Mouse (Mus musculus): ENCODE measurements around the gene Cnpy2. TPM values are rescaled to one million over a fixed set of nuclear protein-coding genes. Genes with fewer than 3 reads are reported as not detected.
"Not testable (repeated sequence)": the region's sequence is repeated elsewhere in the genome, so short reads cannot be mapped to it uniquely, and the experiment has no call there.

Cnpy2 gene
- polyA plus RNA-seq (2014; fragmentation: Nextera tagmentation; extraction: Ambion mirVana) = 222 and 239 TPM in 2 replicates

DNA sequence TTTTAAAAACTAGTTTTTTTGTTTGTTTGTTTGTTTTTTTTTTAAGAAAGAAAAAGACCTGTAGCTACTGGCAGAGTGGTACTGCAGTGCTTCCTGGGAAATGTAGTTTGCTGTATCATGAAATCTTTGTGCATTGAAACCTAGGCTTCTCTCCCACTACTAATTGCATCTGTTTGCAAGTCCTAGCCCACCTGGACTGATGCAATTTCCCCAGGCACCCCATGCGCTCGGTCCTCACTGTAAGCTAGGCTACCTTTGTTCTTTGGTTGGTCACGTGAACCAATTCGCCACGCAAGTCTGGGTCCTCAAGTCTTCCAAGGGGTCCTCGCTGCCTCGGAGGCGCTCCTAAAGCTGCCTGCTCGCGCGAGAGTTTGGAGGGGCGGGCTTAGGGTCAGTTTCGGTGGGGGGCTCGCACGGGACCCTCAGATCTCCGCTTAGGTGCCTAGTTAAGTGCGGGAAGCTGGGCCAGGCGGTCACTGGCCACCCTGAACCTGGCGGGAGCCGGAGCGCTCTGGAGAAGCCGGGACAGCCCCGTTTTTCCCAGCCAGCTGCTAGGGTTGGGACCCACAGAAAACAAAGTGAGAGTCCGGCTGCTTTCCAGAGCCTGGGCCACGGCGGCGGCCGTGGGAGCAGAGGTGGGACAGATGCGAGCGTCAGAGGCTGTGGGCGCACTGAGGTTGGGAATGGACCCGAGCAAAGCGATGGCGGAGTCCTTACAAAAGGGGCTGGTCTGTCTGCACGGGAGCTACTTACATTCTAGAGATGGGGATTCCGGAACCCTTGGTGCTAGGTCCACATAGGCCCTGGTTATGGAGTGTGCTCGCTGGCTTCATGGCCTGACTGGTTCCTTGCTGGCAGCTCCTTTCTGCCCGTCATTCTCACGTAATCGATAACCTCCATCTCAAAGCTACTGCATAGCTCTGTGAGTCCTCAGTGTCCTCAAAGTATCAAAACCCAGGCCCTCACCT, at the start of gene Cnpy2:
TSS of gene Cnpy2 (plus strand) at position 319 of the 968 bp plus-strand sequence.
- Histone ChIP-seq H3K36me3 (ENCODE audit: control insufficient read depth, insufficient read depth, low read length) (peaks cover 29% of the 10 kb centered on the region), H3K4me2 (peak within 1 kb of the TSS; percentile 89), H3K27me3 (ENCODE audit: control insufficient read depth, insufficient read depth, low read length) (no peaks in the 10 kb centered on the region), H3K4me1 (ENCODE audit: control insufficient read depth, insufficient read depth, low read length) (peaks cover 11% of the 10 kb centered on the region), H3K4me3 (ENCODE audit: low read depth, low read length) (peak within 1 kb of the TSS; percentile 82), H3K9ac (ENCODE audit: low read length) (peak within 1 kb of the TSS; percentile 99), H3K27ac (ENCODE audit: low read depth, low read length) (peak within 1 kb of the TSS; percentile 87), H3K9me3 (ENCODE audit: control insufficient read depth, low read length) (no peaks in the 10 kb centered on the region)
- ATAC-seq (ENCODE audit: low FRiP score) (peak; percentile 97), DNase-seq (ENCODE audit: low spot score, missing footprints) (peak; percentile 99)
- under 1% methylated on average over 40 of the region's 40 CpGs for WGBS

DNA sequence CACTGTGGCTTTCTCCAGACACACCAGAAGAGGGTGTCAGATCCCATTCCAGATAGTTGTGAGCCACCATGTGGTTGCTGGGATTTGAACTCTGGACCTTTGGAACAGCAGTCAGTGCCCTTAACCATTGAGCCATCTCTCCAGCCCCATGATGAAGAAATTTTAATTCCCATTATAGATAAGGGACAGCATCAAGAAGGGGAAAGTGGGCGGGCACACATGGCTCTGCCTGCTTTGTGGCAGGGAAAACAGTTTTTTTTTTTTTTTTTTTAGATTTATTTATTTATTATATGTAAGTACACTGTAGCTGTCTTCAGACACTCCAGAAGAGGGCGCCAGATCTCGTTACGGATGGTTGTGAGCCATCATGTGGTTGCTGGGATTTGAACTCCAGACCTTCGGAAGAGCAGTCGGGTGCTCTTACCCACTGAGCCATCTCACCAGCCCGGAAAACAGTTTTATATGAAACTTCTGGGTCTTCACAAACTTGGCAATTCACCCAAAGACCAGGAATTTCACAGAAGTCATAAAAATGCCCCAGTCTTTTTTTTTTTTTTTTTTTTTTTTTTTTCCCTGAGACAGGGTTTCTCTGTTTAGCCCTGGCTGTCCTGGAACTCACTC, 49.3 kb upstream of the Cnpy2 start:
- H3K4me1 ChIP-seq (ENCODE audit: control insufficient read depth, insufficient read depth, low read length); H3K4me2 ChIP-seq; H3K27ac ChIP-seq (ENCODE audit: low read depth, low read length); ATAC-seq (ENCODE audit: low FRiP score); H3K4me3 ChIP-seq (ENCODE audit: low read depth, low read length); H3K36me3 ChIP-seq (ENCODE audit: control insufficient read depth, insufficient read depth, low read length); H3K9me3 ChIP-seq (ENCODE audit: control insufficient read depth, low read length); DNase-seq (ENCODE audit: low spot score, missing footprints); H3K9ac ChIP-seq (ENCODE audit: low read length); H3K27me3 ChIP-seq (ENCODE audit: control insufficient read depth, insufficient read depth, low read length): not testable (repeated sequence)
- WGBS = 94% methylated on average over 4 of the region's 7 CpGs

DNA sequence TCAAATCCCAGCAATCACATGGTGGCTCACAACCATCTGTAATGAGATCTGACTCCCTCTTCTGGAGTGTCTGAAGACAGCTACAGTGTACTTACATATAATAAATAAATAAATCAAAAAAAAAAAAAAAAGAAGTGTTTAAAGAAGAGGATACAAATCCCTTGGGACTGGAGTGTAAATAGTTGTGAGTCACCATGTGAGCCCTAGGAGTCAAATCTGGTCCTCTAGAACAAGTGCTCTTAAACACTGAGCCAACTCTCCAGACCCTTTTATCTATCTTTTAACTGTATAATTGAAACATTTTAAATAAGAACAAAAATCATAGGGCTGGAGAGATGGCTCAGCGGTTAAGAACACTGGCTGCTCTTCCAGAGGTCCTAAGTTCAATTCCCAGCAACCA, 46.9 kb upstream of the Cnpy2 start:
- not testable (repeated sequence) for ATAC-seq (ENCODE audit: low FRiP score); H3K27me3 ChIP-seq (ENCODE audit: control insufficient read depth, insufficient read depth, low read length); DNase-seq (ENCODE audit: low spot score, missing footprints); H3K4me2 ChIP-seq; H3K36me3 ChIP-seq (ENCODE audit: control insufficient read depth, insufficient read depth, low read length); H3K9ac ChIP-seq (ENCODE audit: low read length); H3K9me3 ChIP-seq (ENCODE audit: control insufficient read depth, low read length); H3K4me1 ChIP-seq (ENCODE audit: control insufficient read depth, insufficient read depth, low read length); H3K4me3 ChIP-seq (ENCODE audit: low read depth, low read length); H3K27ac ChIP-seq (ENCODE audit: low read depth, low read length)
- 100% methylated on average over 1 of the region's 1 CpGs for WGBS

DNA sequence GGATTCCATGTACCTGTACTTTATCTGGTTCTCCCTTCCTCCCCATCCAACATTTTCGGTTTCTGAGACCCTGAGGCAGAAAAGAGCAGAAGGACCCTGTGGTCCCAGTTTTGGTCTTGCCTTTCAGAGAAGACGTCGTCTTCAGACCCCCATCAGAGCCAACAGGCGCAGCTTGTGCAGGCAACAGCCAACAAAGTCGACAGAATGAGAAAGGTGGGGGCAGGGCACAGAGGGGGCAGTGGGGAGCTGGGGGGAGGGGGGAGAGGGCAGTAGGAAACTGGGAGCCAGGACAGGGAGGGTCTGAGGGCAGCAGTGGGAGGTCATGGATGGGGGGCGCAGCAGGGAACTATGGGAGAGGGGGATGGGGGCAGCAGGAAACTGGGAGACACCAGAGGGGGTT, 44.1 kb upstream of the Cnpy2 start:
- H3K4me3 ChIP-seq (ENCODE audit: low read depth, low read length) = no peak overlapping the region
- H3K27ac ChIP-seq (ENCODE audit: low read depth, low read length) = no peak overlapping the region
- H3K9me3 ChIP-seq (ENCODE audit: control insufficient read depth, low read length) = no peaks in the 10 kb centered on the region
- H3K4me2 ChIP-seq = no peak overlapping the region
- no peaks in the 10 kb centered on the region for H3K27me3 ChIP-seq (ENCODE audit: control insufficient read depth, insufficient read depth, low read length)
- DNase-seq (ENCODE audit: low spot score, missing footprints) (no peak), ATAC-seq (ENCODE audit: low FRiP score) (no peak)
- H3K36me3 ChIP-seq (ENCODE audit: control insufficient read depth, insufficient read depth, low read length) = peaks cover 5% of the 10 kb centered on the region; the same call in 1 of the 2 replicates
- no peak overlapping the region for H3K9ac ChIP-seq (ENCODE audit: low read length)
- H3K4me1 ChIP-seq (ENCODE audit: control insufficient read depth, insufficient read depth, low read length) = no peaks in the 10 kb centered on the region
- 60% methylated on average over 6 of the region's 6 CpGs for WGBS

DNA sequence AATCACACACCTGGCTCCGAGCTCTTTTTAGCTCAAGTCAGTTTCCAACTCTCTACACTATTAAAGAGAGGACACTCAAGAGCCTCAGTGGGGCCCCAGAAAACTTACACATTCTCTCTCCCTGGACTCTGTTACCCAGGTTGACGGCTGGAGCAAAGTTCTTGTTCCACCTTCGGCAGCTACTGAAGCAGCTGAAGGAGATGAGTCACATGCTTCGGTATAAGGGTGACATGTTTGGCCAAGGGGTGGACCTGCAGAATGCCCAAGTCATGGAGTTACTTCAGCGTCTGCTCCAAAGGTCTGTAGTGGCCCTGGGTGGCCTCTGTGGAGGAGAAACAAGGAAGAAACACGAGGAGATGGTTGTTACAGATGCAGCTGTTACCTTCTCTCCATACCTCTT, 41.3 kb upstream of the Cnpy2 start:
- no peak overlapping the region for H3K27ac ChIP-seq (ENCODE audit: low read depth, low read length)
- H3K4me3 ChIP-seq (ENCODE audit: low read depth, low read length) = no peak overlapping the region
- H3K4me1 ChIP-seq (ENCODE audit: control insufficient read depth, insufficient read depth, low read length) = no peaks in the 10 kb centered on the region
- H3K27me3 ChIP-seq (ENCODE audit: control insufficient read depth, insufficient read depth, low read length) = no peaks in the 10 kb centered on the region
- WGBS = 87% methylated on average over 6 of the region's 6 CpGs
- DNase-seq (ENCODE audit: low spot score, missing footprints) = no peak
- no peak overlapping the region for H3K4me2 ChIP-seq
- peaks cover 11% of the 10 kb centered on the region; the same call in 1 of the 2 replicates for H3K36me3 ChIP-seq (ENCODE audit: control insufficient read depth, insufficient read depth, low read length)
- H3K9ac ChIP-seq (ENCODE audit: low read length) = no peak overlapping the region
- H3K9me3 ChIP-seq (ENCODE audit: control insufficient read depth, low read length) = no peaks in the 10 kb centered on the region
- no peak for ATAC-seq (ENCODE audit: low FRiP score)

DNA sequence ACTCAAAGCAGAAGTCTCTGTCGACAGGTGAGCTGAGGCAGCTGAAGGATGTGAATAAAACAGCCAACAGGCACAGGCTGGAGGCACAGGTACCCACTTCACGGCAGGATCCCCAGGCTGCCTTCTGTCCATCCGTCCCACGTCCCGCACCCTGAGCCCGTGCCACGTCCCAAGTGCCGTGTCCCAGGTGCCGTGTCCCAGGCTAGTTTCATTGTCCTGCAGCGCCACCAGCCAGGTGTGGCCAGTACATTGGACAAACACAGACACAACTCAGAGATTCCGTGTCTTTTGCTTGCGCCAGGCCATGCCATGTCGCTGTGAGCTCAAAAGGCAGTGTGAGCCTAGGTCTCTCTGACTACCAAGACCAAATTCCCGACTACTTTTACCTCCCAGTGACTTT, 40.6 kb upstream of the Cnpy2 start:
- Histone ChIP-seq H3K9ac (ENCODE audit: low read length) (no peak overlapping the region), H3K4me1 (ENCODE audit: control insufficient read depth, insufficient read depth, low read length) (no peaks in the 10 kb centered on the region), H3K4me3 (ENCODE audit: low read depth, low read length) (no peak overlapping the region), H3K27me3 (ENCODE audit: control insufficient read depth, insufficient read depth, low read length) (no peaks in the 10 kb centered on the region), H3K9me3 (ENCODE audit: control insufficient read depth, low read length) (no peaks in the 10 kb centered on the region), H3K27ac (ENCODE audit: low read depth, low read length) (no peak overlapping the region), H3K36me3 (ENCODE audit: control insufficient read depth, insufficient read depth, low read length) (peaks cover 14% of the 10 kb centered on the region; the same call in 1 of the 2 replicates), H3K4me2 (no peak overlapping the region)
- no peak for DNase-seq (ENCODE audit: low spot score, missing footprints)
- no peak for ATAC-seq (ENCODE audit: low FRiP score)
- 92% methylated on average over 14 of the region's 14 CpGs for WGBS

DNA sequence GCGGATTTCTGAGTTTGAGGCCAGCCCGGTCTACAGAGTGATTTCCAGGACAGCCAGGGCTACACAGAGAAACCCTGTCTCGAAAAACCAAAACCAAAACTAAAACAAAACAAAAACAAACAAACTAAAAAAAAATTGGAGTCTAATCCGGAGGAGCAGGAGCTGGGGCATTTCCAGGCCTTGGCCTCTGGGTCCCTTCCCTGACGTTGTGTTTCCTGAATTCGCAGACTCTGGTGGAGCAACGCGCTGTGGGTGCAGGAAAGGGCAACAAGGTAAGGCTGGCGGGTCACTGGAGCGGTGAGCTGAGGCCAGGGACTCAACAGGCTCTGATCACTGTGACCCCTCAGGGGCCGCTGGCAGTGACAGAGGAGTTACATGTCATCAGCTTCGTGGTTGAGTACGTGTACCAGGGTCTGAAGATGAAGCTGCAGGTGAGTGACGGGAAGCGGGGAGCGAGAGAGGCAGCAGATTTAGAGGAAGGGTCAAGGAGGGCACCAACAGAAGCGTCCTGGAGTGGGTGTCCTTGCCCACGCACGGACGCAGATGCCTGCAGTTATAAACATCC, 39.3 kb upstream of the Cnpy2 start:
- ATAC-seq (ENCODE audit: low FRiP score) = no peak
- H3K4me3 ChIP-seq (ENCODE audit: low read depth, low read length) = no peak overlapping the region

DNA sequence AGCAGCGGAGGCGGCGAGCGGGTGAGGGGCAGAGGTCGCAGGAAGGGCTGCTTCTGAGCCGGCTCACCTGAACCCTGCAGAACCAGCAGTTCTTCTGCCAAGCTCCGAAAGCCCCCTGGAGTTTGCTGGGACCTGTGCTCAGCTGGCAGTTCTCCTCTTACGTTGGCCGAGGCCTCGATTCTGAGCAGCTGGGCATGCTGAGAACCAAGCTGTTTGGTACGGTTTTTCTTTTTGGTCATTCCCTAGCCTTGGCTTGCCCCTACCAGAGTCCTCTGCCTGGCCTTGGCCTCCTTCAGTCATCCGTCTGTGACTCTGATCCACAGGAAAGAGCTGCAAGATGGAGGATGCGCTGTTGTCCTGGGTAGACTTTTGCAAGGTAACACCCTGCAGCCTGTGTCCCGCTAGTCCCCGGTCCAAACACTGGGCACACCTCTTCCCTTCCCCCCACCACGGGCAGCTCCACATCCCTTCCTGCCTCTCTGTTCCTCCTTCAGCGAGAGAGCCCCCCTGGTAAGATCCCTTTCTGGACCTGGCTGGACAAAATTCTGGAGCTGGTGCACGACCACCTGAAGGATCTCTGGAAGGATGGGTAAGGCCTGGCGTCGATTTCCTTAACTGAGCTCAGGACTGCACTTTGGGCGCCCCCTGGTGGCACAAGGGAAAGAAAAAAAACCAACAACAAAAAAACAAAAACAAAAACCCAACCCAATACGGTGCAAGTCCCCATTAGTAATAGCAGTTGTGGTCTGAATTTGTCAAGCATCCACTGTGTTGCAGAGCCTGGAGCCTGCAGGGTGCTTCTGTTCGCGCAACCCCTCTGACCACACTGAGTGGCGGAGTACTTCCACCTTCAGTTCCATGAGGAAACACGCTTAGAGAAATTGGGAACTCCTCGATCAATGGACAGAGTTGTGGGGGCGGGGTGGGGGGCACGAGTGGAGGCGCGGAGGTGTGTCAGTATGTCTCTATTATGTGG, 38.4 kb upstream of the Cnpy2 start:
- Histone ChIP-seq H3K36me3 (ENCODE audit: control insufficient read depth, insufficient read depth, low read length) (peaks cover 11% of the 10 kb centered on the region; the same call in 1 of the 2 replicates), H3K27me3 (ENCODE audit: control insufficient read depth, insufficient read depth, low read length) (no peaks in the 10 kb centered on the region), H3K9ac (ENCODE audit: low read length) (peak overlapping the region; percentile 12; the same call in 1 of the 2 replicates), H3K4me2 (no peak overlapping the region), H3K4me1 (ENCODE audit: control insufficient read depth, insufficient read depth, low read length) (no peaks in the 10 kb centered on the region), H3K4me3 (ENCODE audit: low read depth, low read length) (no peak overlapping the region), H3K27ac (ENCODE audit: low read depth, low read length) (no peak overlapping the region), H3K9me3 (ENCODE audit: control insufficient read depth, low read length) (no peaks in the 10 kb centered on the region)
- ATAC-seq (ENCODE audit: low FRiP score) = peak; percentile 35; the same call in 1 of the 2 replicates
- 66% methylated on average over 31 of the region's 31 CpGs for WGBS
- DNase-seq (ENCODE audit: low spot score, missing footprints) = peak; percentile 96

More for the DNA sequence above, 39.3 kb upstream of the Cnpy2 start:
- H3K27me3 ChIP-seq (ENCODE audit: control insufficient read depth, insufficient read depth, low read length) = no peaks in the 10 kb centered on the region
- H3K36me3 ChIP-seq (ENCODE audit: control insufficient read depth, insufficient read depth, low read length) = peaks cover 14% of the 10 kb centered on the region; the same call in 1 of the 2 replicates
- H3K9me3 ChIP-seq (ENCODE audit: control insufficient read depth, low read length) = no peaks in the 10 kb centered on the region
- H3K4me2 ChIP-seq = no peak overlapping the region
- no peak for DNase-seq (ENCODE audit: low spot score, missing footprints)
- no peak overlapping the region for H3K9ac ChIP-seq (ENCODE audit: low read length)
- H3K27ac ChIP-seq (ENCODE audit: low read depth, low read length) = no peak overlapping the region
- 94% methylated on average over 20 of the region's 20 CpGs for WGBS
- no peaks in the 10 kb centered on the region for H3K4me1 ChIP-seq (ENCODE audit: control insufficient read depth, insufficient read depth, low read length)

Data from midbrain, embryonic 11.5 days (tissue).